Mouse (Mus musculus) embryonic facial prominence, embryonic 15.5 days (tissue): ENCODE data around the gene Tbc1d22a. TPM values are rescaled to one million over a fixed set of nuclear protein-coding genes. Genes with fewer than 3 reads are reported as not detected.

ENCODE experiments used
- ATAC-seq: fragments of 200-750 bp; cut with Nextera tagmentation; 2 replicates; pipeline ENCODE4 v1.8.0; 2017; ENCODE audit warnings: low read depth, moderate TSS enrichment; ENCODE audit not compliant: insufficient number of reproducible peaks, low FRiP score, low TSS enrichment
- H3K27ac ChIP-seq: fragments of 300-500 bp; sonication (generic); replicated peaks from 2 replicates; pipeline ENCODE4 v1.5.1; 2015; ENCODE audit warnings: mild to moderate bottlenecking, inconsistent platforms
- H3K27me3 ChIP-seq: fragments of 300-500 bp; sonication (generic); 2 replicates; pipeline ENCODE4 v1.6.1; 2015; ENCODE audit warnings: inconsistent platforms
- H3K36me3 ChIP-seq: fragments of 300-500 bp; sonication (generic); 2 replicates; pipeline ENCODE4 v1.6.1; 2015; ENCODE audit warnings: mild to moderate bottlenecking, inconsistent platforms
- H3K4me1 ChIP-seq: fragments of 300-500 bp; sonication (generic); 2 replicates; pipeline ENCODE4 v1.6.1; 2015; ENCODE audit warnings: inconsistent platforms
- H3K4me2 ChIP-seq: fragments of 300-500 bp; sonication (generic); replicated peaks from 2 replicates; pipeline ENCODE4 v1.6.1; 2015; ENCODE audit warnings: mild to moderate bottlenecking, inconsistent platforms
- H3K4me3 ChIP-seq: fragments of 300-500 bp; sonication (generic); replicated peaks from 2 replicates; pipeline ENCODE4 v1.5.1; 2015; ENCODE audit warnings: mild to moderate bottlenecking, inconsistent platforms
- H3K9ac ChIP-seq: fragments of 300-500 bp; sonication (generic); 2 replicates; pipeline ENCODE4 v1.6.1; 2015; ENCODE audit warnings: inconsistent platforms
- H3K9me3 ChIP-seq: fragments of 300-500 bp; sonication (generic); replicated peaks from 2 replicates; pipeline ENCODE4 v1.6.1; 2016; ENCODE audit warnings: inconsistent platforms
- WGBS: fragments of 180-500 bp; shearing (Covaris S2); methylation state at CpG from one replicate; pipeline ENCODE4 v1.1.7; 2015; 5-methylcytosine and 5-hydroxymethylcytosine counted together
- polyA plus RNA-seq: library from polyadenylated mRNA; unstranded; fragments of >200 nt; fragmentation: Nextera tagmentation; extraction: Ambion mirVana; gene quantifications from 2 replicates; pipeline ENCODE4 v1.2.1, GENCODE M21; 2015

Tbc1d22a gene
- polyA plus RNA-seq, 1 experiment from 2014 or later, result 12.4 TPM

DNA sequence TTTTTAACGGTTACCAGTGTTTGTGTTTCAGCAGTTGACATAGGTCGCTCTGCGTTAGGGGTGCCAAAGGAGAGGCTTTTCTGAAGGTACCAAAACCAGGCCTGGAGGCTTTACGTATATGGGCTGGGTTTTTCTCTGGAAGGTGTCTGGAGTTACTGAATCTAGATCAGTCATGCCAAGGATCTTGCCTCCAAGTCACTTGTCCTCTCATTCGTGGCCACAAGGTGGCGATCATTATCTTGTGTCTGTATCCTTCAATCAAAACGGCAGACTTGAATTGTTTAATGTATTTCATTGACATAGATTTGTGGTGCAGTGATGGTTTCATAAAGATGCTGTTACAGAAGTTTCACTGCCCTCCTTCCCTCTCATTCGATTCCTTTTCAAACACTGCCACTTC, 29.4 kb downstream of the Tbc1d22a start:
- no peak overlapping the region for H3K4me3 ChIP-seq
- 41% methylated on average over 8 of the region's 8 CpGs for WGBS
- ATAC-seq, result no peak
- no peak overlapping the region for H3K4me2 ChIP-seq
- no peaks in the 10 kb centered on the region for H3K4me1 ChIP-seq
- H3K9me3 ChIP-seq, result no peaks in the 10 kb centered on the region
- H3K27me3 ChIP-seq, result no peaks in the 10 kb centered on the region
- no peak overlapping the region for H3K27ac ChIP-seq
- no peak overlapping the region for H3K9ac ChIP-seq
- peaks cover 25% of the 10 kb centered on the region for H3K36me3 ChIP-seq

DNA sequence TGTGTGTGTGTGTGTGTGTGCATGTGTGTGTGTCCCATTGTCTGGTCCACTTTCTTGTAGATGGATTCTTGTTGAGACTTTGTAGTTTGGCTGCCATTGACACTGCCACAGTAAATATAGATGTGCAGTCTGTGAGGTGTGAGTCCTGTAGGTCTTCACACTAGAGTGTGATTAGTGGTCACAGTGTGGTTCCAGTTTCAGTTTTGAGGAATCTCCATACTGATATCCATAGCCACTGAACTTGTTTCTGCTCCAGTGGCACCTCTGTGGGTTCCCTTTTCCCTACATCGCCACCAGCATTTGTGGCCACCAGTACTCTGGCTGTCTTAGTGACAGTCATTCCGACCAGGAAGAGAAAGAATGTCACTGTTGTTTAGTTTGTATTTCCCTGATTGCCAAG, 30.1 kb downstream of the Tbc1d22a start:
- Histone ChIP-seq H3K36me3 (peaks cover 20% of the 10 kb centered on the region; the same call in 1 of the 2 replicates), H3K4me3 (no peak overlapping the region), H3K4me2 (no peak overlapping the region), H3K4me1 (no peaks in the 10 kb centered on the region), H3K27ac (no peak overlapping the region), H3K27me3 (no peaks in the 10 kb centered on the region), H3K9me3 (no peaks in the 10 kb centered on the region), H3K9ac (no peak overlapping the region)
- 89% methylated on average over 2 of the region's 2 CpGs for WGBS
- no peak for ATAC-seq

DNA sequence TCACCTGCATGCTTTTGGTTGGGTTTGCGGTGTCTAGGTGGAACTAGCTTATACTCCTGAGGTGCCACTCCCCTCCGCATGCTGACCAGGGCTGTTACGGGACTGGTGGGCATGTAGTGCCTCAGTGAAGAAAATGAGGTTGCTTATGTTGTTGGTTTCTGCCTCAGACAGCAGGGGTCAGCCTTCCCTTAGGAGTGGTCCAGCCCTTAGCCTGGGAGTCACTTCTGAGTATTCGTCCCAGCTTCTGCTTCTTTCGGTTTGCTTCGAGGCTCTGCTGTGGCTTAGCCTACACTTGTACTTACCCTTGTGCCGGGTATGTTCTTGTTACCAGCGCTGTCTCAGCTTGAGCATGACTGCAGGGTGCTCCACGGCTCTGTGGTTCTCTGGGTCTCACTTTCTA, 36.0 kb downstream of the Tbc1d22a start:
- Histone ChIP-seq H3K27me3 (no peaks in the 10 kb centered on the region), H3K9me3 (no peaks in the 10 kb centered on the region), H3K9ac (no peak overlapping the region), H3K4me2 (no peak overlapping the region), H3K36me3 (peaks cover 11% of the 10 kb centered on the region; the same call in 1 of the 2 replicates), H3K4me1 (no peaks in the 10 kb centered on the region), H3K4me3 (no peak overlapping the region), H3K27ac (no peak overlapping the region)
- WGBS, result 64% methylated on average over 9 of the region's 9 CpGs
- peak; percentile 54; the same call in 1 of the 2 replicates for ATAC-seq

DNA sequence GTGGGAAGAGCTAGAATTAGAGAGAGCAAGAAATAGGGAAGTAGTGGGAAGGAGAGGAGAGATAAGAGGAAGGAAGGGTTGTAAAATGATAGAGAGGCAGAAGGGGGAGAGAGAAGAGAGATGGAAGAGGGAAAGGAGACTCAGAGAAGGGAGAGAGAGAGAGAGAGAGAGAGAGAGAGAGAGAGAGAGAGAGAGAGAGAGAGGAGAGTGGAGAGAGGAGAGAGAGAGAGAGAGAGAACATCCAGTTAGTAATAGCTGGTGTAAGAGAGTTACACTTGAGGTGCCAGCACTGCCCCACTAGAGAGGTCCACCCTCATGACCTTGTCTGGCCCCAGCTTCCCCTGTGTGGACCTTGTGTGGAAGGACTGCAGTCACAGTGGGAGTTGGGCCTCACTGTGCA, 37.9 kb downstream of the Tbc1d22a start:
- Histone ChIP-seq H3K9ac (no peak overlapping the region), H3K36me3 (0 out of 2 replicates have a peak, but pooled peaks cover 5% of the 10 kb centered on the region), H3K27me3 (no peaks in the 10 kb centered on the region), H3K9me3 (no peaks in the 10 kb centered on the region), H3K4me1 (peaks cover 4% of the 10 kb centered on the region; the same call in 1 of the 2 replicates), H3K4me2 (no peak overlapping the region), H3K4me3 (no peak overlapping the region), H3K27ac (no peak overlapping the region)
- no peak for ATAC-seq

DNA sequence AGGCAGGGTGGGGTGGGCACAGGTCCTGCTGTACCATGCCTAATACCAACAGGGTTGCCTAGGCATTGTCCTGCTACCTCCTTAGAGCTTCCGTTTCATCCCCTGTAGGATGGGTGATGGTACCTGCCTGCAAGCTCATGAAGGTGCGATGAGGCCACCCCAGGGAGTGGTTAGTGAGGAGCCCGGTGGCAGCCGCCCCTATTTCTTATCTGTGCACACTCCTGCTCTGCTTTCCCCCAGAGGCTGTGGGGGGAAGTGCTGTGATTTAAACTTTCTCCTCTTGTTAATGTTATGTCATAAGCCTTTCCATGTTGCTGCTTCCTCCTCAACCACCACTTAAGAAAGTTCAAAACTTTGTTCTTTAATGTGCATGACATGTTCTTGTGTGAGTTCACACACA, 38.4 kb downstream of the Tbc1d22a start:
- no peaks in the 10 kb centered on the region for H3K27me3 ChIP-seq
- no peaks in the 10 kb centered on the region for H3K9me3 ChIP-seq
- no peak overlapping the region for H3K4me2 ChIP-seq
- H3K9ac ChIP-seq, result no peak overlapping the region
- H3K36me3 ChIP-seq, result 0 out of 2 replicates have a peak, but pooled peaks cover 5% of the 10 kb centered on the region
- WGBS, result 45% methylated on average over 4 of the region's 4 CpGs
- no peak overlapping the region for H3K4me3 ChIP-seq
- peak; percentile 39; the same call in 1 of the 2 replicates for ATAC-seq
- H3K4me1 ChIP-seq, result peaks cover 4% of the 10 kb centered on the region; the same call in 1 of the 2 replicates
- no peak overlapping the region for H3K27ac ChIP-seq

DNA sequence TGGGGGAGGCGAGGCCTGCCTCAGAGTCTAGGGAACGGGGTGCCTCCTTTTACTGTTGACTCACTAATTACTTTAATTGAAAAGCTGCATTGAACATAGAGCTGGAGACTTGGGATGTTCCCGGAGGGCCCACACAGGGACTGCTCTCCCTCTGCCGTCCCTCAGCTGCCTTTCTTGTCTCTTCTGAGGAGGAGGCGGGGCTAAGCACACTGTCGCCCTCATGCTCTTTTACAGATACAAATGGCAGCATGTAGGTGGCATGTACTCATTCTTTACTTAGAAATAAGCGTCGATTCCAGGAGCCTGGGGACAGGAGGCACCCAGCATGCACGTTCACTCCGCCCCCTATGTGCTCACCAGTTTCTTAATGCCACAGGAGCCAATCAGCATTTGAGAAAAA, 39.2 kb downstream of the Tbc1d22a start:
- Histone ChIP-seq H3K9ac (no peak overlapping the region), H3K4me2 (no peak overlapping the region), H3K27ac (no peak overlapping the region), H3K4me3 (no peak overlapping the region), H3K27me3 (no peaks in the 10 kb centered on the region), H3K9me3 (no peaks in the 10 kb centered on the region), H3K36me3 (0 out of 2 replicates have a peak, but pooled peaks cover 5% of the 10 kb centered on the region), H3K4me1 (peaks cover 4% of the 10 kb centered on the region; the same call in 1 of the 2 replicates)
- WGBS, result 36% methylated on average over 10 of the region's 10 CpGs
- no peak for ATAC-seq

DNA sequence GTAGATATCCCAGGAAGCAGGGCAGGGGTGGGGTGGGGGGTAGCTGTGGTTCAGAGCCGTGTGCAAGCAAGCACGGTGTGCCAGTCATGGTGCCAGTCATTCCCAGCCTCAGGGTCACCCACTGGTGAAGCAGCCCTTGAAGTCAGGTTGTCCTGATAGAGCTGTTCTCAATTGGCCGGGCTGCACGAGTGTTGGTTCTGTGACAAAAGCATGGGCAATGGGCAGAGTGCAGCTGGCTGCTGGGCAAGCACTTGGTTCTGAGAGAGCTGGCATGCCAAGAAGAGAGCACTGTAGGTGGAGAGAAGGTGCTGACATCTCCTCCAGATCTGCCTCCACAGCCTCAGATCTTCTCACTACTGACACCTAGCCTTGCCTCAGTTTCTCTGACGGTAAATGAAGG, 41.9 kb downstream of the Tbc1d22a start:
- Histone ChIP-seq H3K4me1 (peaks cover 4% of the 10 kb centered on the region; the same call in 1 of the 2 replicates), H3K9ac (no peak overlapping the region)
- no peak for ATAC-seq

DNA sequence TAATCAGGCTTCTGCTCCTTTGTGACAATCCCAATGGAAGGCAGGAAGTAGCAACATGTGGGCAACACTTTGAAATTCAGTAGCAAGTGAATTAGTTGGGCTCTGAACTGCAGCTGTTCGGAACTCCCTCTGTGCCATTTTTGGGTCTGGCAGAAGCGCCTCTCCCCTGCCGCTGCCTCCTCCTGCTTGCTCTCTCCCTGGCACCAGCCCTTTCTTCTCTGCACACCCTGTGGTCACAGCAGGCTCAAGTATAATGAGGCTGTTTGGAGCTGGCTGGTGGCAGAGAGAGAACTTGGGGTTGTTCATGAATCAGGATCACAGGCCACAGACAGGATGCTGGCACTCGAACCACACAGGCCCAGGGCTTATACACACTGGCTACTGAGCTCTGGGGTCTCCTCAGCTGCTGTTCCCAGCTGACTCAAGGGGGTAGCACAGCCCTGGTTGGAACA, 42.5 kb downstream of the Tbc1d22a start:
- H3K27ac ChIP-seq, result no peak overlapping the region
- ATAC-seq, result 0 out of 2 replicates have a peak, but pooled peaks have one; percentile 17
- H3K4me2 ChIP-seq, result no peak overlapping the region
- H3K4me1 ChIP-seq, result peaks cover 4% of the 10 kb centered on the region; the same call in 1 of the 2 replicates
- no peaks in the 10 kb centered on the region for H3K27me3 ChIP-seq
- H3K9me3 ChIP-seq, result no peaks in the 10 kb centered on the region
- WGBS, result 42% methylated on average over 4 of the region's 4 CpGs
- H3K9ac ChIP-seq, result no peak overlapping the region
- H3K36me3 ChIP-seq, result 0 out of 2 replicates have a peak, but pooled peaks cover 5% of the 10 kb centered on the region
- H3K4me3 ChIP-seq, result no peak overlapping the region

More for the DNA sequence above, 41.9 kb downstream of the Tbc1d22a start:
- H3K9me3 ChIP-seq, result no peaks in the 10 kb centered on the region
- no peaks in the 10 kb centered on the region for H3K27me3 ChIP-seq
- 0 out of 2 replicates have a peak, but pooled peaks cover 5% of the 10 kb centered on the region for H3K36me3 ChIP-seq
- no peak overlapping the region for H3K4me3 ChIP-seq
- no peak overlapping the region for H3K4me2 ChIP-seq
- WGBS, result 80% methylated on average over 5 of the region's 5 CpGs
- H3K27ac ChIP-seq, result no peak overlapping the region

DNA sequence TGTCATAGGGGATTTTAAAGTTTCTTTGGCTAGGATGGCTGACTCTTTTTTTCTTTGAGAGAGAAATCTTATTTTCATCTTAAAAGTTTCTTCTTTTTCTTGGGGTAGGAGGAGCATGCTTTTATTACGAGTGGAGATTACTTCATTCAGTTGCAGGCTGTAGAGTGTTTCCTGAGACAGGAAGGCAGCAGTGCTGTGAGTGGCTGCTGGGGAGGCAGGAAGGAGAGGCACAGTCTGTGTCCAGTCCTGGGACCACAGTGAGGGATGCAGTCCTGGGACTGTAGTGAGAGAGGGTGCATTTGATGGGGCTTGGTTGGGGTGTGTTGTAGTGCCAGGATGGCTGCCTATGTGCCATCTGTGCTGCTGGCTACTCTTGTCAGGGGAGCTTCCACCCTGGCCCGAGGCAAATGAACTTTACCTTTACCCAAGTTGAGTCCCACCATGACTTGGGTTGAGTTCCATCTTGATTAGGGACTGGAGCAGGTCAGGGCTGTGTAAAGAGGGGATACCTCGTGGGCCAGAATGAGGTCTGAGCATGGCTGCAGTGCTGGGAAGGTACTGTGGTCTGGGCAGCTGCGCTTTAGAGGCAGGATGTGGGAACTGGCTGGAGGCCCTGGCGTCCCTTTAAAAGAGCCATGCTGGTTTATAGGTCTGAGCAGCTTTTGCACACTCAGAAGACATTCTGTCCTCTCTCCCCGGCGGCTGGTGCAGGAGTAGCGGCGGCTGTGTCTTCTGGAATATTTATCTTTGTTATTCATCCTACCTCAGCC, 43.8 kb downstream of the Tbc1d22a start:
- WGBS, result 86% methylated on average over 9 of the region's 9 CpGs
- H3K4me2 ChIP-seq, result no peak overlapping the region
- H3K27me3 ChIP-seq, result no peaks in the 10 kb centered on the region
- H3K27ac ChIP-seq, result no peak overlapping the region
- no peaks in the 10 kb centered on the region for H3K9me3 ChIP-seq
- peaks cover 4% of the 10 kb centered on the region; the same call in 1 of the 2 replicates for H3K4me1 ChIP-seq
- H3K9ac ChIP-seq, result no peak overlapping the region
- ATAC-seq, result no peak
- 0 out of 2 replicates have a peak, but pooled peaks cover 5% of the 10 kb centered on the region for H3K36me3 ChIP-seq
- no peak overlapping the region for H3K4me3 ChIP-seq

DNA sequence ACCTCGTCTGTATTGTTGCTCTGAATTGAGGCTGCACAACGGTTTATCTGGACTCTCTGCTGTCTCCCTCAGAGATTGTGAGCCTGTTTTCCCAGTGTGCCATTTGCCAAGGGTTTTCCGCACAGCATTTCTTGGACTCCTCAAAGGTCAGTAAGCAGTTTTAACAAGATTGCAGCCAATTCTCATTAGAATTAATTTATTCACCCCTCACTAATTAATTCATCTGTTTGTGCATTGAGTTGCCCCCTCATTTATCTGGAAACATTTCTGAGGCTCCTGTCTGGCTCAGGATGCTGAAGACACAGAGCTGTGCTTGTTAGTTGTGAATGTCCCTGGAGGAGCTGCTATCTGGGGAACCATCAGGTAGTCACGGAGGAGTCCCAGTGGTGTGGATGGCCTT, 45.0 kb downstream of the Tbc1d22a start:
- Histone ChIP-seq H3K27ac (no peak overlapping the region), H3K36me3 (0 out of 2 replicates have a peak, but pooled peaks cover 5% of the 10 kb centered on the region), H3K4me1 (peaks cover 9% of the 10 kb centered on the region), H3K9ac (no peak overlapping the region), H3K9me3 (no peaks in the 10 kb centered on the region), H3K4me3 (no peak overlapping the region), H3K4me2 (no peak overlapping the region), H3K27me3 (no peaks in the 10 kb centered on the region)
- ATAC-seq, result no peak
- 84% methylated on average over 4 of the region's 4 CpGs for WGBS

DNA sequence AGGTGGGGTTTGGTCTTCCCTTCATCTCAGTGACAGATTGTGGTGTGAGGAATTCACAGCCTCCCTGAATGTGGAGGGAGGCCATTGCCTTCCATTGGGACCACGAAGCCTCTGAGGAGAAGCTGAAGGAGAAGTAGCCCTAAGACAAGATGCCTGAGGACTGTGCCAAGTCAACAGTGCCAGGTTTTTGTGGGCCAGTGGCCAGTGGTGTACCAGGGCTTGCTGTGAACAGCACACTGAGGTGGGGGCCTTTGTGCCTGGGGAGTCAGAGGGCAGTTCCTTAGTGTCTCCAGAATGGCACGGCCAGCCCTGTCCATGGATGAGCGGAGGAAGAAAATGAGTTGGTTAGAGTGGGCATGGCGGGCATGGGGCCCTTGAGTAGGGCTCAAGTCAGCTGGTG, 45.9 kb downstream of the Tbc1d22a start:
- 92% methylated on average over 4 of the region's 4 CpGs for WGBS
- H3K27ac ChIP-seq, result no peak overlapping the region
- H3K27me3 ChIP-seq, result no peaks in the 10 kb centered on the region
- peaks cover 16% of the 10 kb centered on the region for H3K4me1 ChIP-seq
- 0 out of 2 replicates have a peak, but pooled peaks cover 2% of the 10 kb centered on the region for H3K36me3 ChIP-seq
- no peak for ATAC-seq
- H3K9ac ChIP-seq, result no peak overlapping the region
- no peak overlapping the region for H3K4me2 ChIP-seq
- no peak overlapping the region for H3K4me3 ChIP-seq
- H3K9me3 ChIP-seq, result no peaks in the 10 kb centered on the region
